Mouse (Mus musculus) testis, adult 10 weeks (tissue): Measurements from ENCODE around the gene Atox1. TPM values are rescaled to one million over a fixed set of nuclear protein-coding genes. Genes with fewer than 3 reads are reported as not detected.

ENCODE experiments used
- polyA plus RNA-seq: library from polyadenylated mRNA; stranded (reverse); fragments of 350-450 nt; fragmentation: Illumina TruSeq; extraction: RNeasy Lipid Tissue Mini Kit (QIAGEN cat#74804); gene quantifications from one replicate; pipeline ENCODE4 v1.2.3, GENCODE M21; 2014; ENCODE audit warnings: low read depth, low replicate concordance

Gene Atox1
- polyA plus RNA-seq, result 0.50 TPM

GRCm38 (mm10) chr11:55461019-55461645, at the start of gene Atox1:
Gene Atox1, minus strand, starts transcription at chr11:55461239.

GRCm38 (mm10) chr11:55469048-55469843, 8.2 kb upstream of the Atox1 start, which contains the start of gene G3bp1:
Gene G3bp1, plus strand, starts transcription at chr11:55469685.

GRCm38 (mm10) chr11:55422978-55423377, 38.1 kb downstream of the Atox1 start, which contains the start of gene Sparc:
Gene Sparc, minus strand, starts transcription at chr11:55423183.

Other genes with a start within 250 kb of the Atox1 start
- gene Fat2, start 124.7 kb downstream of the Atox1 start, polyA plus RNA-seq, result 0.01 TPM
- 252 TPM for gene Sparc, start 38.1 kb downstream of the Atox1 start, polyA plus RNA-seq
- 13.0 TPM for gene G3bp1, start 8.4 kb upstream of the Atox1 start, polyA plus RNA-seq
- not detected for gene Glra1, start 147.0 kb upstream of the Atox1 start, polyA plus RNA-seq